Mouse (Mus musculus): ENCODE results near the gene Hbq1b.

Hbq1b gene

GRCm38 (mm10) chr11:32301506-32301905 lies 14.7 kb downstream of the Hbq1b start:
- DNase-seq, result no peak

GRCm38 (mm10) chr11:32302824-32303419 lies 16.2 kb downstream of the Hbq1b start:
- no peak for DNase-seq

- no peak for DNase-seq
These were observed 16.7 kb downstream of the Hbq1b start for GRCm38 (mm10) chr11:32303455-32303854.

DNA sequence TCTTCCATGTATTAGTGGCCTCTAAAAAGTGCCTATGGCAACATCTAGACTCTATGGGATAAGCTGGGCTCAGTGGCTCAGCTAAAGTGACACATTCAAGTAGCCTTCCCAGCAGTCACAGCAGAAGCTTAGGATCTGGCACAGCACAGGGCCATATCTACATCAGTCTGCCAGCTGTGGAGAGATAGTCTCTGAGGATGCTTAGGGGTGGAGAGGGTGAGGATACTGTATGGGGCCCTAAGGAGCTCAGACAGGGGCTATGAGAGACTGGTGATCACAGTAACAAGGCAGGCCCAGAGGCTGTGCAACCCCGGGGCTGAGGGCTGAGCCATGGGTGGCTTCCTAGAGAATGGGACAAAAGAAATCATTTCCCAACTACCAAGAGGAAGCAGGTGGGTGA lies 20.2 kb downstream of the Hbq1b start:
- DNase-seq, result no peak

GRCm38 (mm10) chr11:32309446-32309845 lies 22.7 kb downstream of the Hbq1b start:
- no peak for DNase-seq

DNA sequence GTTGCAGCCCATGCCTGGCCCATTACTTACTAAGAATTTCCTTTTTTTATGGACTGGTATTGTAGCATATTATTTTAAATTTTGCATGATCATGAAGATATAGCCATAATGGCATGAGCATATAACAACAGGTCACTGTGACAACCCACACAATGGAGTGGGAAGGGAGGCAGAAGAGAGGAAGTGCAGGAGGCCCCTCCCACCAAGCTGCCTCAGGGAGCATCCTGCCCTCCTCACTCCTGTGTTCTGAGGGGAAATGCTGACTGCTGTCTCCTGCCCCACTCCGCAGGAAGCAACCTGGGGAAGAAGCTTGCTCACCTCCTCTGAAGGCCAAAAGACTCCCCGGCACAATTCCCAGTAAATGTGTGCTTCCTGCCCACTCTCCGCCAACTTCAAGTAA lies 23.2 kb downstream of the Hbq1b start:
- no peak for DNase-seq

DNA sequence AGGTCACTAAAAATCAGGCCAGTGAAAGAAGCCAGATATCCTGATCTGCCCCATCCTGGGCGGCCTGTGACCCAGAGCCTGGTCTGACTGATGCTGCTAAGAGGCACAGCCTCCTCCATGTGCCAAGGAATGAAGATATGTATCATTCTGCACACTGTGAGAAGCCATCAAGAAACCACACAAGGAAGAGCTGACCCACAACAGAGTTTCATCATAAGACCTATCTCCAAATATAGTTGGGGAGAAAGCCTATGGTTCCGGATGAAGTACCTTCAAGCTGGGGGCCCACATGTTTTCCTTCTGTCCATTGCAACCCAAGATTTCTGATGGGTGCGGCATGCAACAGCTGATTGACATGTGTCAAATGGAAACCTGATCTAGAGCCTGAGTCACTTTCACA lies 29.2 kb downstream of the Hbq1b start:
- DNase-seq, result no peak

DNA sequence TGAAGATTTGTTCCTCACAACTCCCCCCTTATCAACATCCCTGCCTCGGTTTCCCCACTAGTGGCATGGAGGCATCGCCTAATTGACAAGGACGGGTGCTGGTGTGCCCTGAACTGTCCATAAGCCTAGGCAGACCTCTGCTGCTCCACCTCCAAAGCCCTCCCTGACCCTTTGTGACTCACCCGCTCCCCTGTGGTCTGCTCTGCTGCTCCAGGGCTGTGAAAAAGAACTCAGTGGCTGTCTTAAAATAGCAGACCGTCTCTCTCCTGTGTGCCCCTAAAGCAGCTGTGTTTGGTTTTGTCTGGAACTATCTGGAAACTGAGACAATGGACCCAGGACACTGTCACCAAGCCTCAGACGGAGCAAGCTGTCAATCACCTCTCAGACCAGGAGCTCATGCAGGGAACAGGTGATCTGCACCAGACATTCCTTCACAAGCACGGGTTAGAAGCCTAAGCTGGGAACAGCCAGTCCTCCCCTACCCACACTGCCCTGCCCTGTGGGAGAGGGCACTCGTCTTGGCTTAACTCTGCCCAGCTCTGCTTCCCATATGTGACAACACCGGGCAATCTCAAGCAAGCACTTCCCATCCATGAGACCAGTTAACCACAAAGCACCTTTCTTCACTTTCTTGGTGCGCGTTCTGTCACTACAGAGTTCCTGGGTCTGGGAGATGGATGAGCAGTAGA lies 33.9 kb downstream of the Hbq1b start:
- no peak for DNase-seq

GRCm38 (mm10) chr11:32321196-32321565 lies 34.4 kb downstream of the Hbq1b start:
- DNase-seq, result peak; percentile 85 to 90

GRCm38 (mm10) chr11:32324609-32325008 lies 37.8 kb downstream of the Hbq1b start:
- peak; percentile 95 for DNase-seq

DNA sequence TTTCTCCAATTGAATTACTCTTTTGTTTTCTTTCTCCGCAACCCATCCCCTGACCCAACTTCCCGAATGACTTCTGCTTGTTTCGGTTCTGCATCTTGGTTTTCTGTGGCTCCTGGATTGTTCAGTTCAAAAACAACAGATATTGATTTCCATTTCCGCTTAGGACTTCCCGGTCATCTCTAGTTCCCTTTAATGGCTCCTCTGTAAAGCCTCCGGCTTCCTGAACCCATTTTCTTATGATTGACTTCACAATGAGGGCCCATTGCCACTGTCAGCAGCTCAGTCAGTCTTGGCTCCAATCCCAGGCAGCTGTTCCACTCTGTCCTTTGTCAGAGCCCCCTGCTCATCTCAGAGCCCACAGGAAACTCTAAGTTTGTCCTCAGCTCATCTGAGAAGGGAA lies 44.3 kb downstream of the Hbq1b start:
- DNase-seq, result peak; percentile 64 to 67

DNA sequence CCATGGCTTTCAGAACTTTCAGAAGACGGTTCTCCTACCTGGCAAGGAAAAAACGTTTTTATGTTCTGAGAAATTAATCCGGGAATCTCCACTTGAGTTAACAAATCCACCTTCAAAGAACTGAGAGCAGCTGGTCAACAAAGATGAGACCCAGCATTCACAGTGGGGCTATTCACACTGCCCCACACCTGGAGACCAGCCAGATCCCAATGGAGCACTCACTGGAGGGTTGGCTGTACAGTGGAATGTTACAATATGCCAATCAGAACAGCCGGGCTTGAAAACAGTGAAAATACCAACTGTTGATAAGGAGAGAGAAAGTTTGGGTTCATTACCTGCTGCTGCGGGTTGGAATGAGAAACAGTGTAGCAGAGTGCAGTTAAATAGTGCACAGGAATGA lies 45.1 kb downstream of the Hbq1b start:
- DNase-seq, result no peak

GRCm38 (mm10) chr11:32333235-32333634 lies 46.5 kb downstream of the Hbq1b start:
- no peak for DNase-seq

GRCm38 (mm10) chr11:32336435-32336907 lies 49.7 kb downstream of the Hbq1b start:
- no peak for DNase-seq

Data from kidney, postnatal 4 days (tissue).